ENCODE assay signal across 17 mouse cellular contexts in genomic region chr14:113012320-113013244, GRCm38 (mm10).
A peak's percentile ranks its signal among the peaks of the same experiment; 100 is the strongest.
DNase-seq lines count a peak whose midpoint lies in the region; TF ChIP-seq lines count a peak whose summit lies in the region.
"Had no signal": no experiment of that assay in that cellular context is flagged by ENCODE, and none has a peak within 500 bp of the region (broad histone marks: within the 10 kb centered on the region; RNA-seq: fewer than 3 reads in every experiment).

No protein-coding gene starts in this region.

- no peak for DNase-seq in layer of hippocampus, adult 2 months (ENCODE audit: low spot score in 2 of 2)
- no peak for DNase-seq in layer of hippocampus, adult 11-12 months (ENCODE audit: low spot score)
- peak; percentile 33 for DNase-seq in brain, adult 2 months (ENCODE audit: low read depth, low spot score)
- DNase-seq in embryo, embryonic 11 days = peak; percentile 5
- DNase-seq in retina, embryonic 14.5 days (ENCODE audit: low spot score) = peak; percentile 49
- DNase-seq in natural killer cell, adult 2 months (ENCODE audit: low spot score in 2 of 2) = no peak
- DNase-seq in cerebellum, postnatal 10 days = no peak
- DNase-seq: cerebellum, postnatal 14 days; gastrocnemius, postnatal 10 days; heart, adult 2 months; layer of hippocampus, adult 9-11 months; thymus, adult 18-20 months had no signal

- H3K27ac ChIP-seq in layer of hippocampus, adult 2 months = 0 out of 2 replicates have a peak overlapping the region, but pooled peaks have one; percentile 18
- H3K27ac ChIP-seq: heart, adult 2 months; hindbrain, embryonic 13.5 days; intestine, embryonic 15.5 days; liver, embryonic 12.5 days; lung, embryonic 15.5 days had no signal

- H3K4me3 ChIP-seq in layer of hippocampus, adult 2 months = no peak overlapping the region
- H3K4me3 ChIP-seq: heart, adult 2 months; hindbrain, embryonic 13.5 days; intestine, embryonic 15.5 days; liver, embryonic 12.5 days; lung, embryonic 15.5 days; myocyte had no signal

- TF ChIP-seq CTCF in layer of hippocampus, adult 2 months (conservative IDR thresholded peaks at IDR 0.05) = no peak

Comparison
In these comparisons a context has a peak if more than half of its experiments do, and no peak if none do; other contexts are left out.
1. DNase-seq: peak in brain, adult 2 months (single experiment), embryo, embryonic 11 days (single experiment) and retina, embryonic 14.5 days (single experiment); none in layer of hippocampus, adult 2 months (0 of 2), layer of hippocampus, adult 11-12 months (single experiment), natural killer cell, adult 2 months (0 of 2) and cerebellum, postnatal 10 days (0 of 2).